Mouse (Mus musculus) embryonic fibroblast, embryonic 13.5 days (primary cell): Measurements from ENCODE around the gene Hirip3.

Experiments
- CTCF ChIP-seq: IDR thresholded peaks from 2 replicates; pipeline ENCODE4 v1.5.1; 2011; ENCODE audit warnings: mild to moderate bottlenecking, control low read depth, low read length, moderate library complexity, borderline replicate concordance; ENCODE audit not compliant: insufficient read depth
- POLR2A ChIP-seq: IDR thresholded peaks from 2 replicates; pipeline ENCODE4 v1.6.1; 2011; ENCODE audit warnings: low read depth, mild to moderate bottlenecking, control low read depth, low read length, moderate library complexity

DNA sequence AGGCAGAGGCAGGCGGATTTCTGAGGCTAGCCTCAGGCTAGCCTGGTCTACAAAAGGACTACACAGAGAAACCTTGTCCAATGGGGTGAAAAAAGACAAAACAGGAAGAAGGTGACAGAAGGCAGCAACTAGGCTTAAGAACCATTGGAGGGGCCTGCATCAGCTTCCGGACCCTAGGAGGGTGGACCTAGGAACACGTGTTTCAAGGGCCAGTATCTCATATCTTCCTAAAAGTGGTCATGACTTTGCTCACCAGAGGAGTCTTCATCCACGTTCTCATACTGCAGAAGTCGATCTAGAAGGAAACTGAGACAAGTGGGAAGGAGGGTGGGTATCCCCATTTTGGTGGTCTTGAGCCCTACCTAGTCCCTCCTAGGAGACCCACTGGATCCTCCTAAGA lies 785 bp upstream of the Hirip3 start:
- TF ChIP-seq POLR2A (no peak), CTCF (no peak)
